Mouse (Mus musculus): Measurements from ENCODE around the gene Dleu7. TPM values are rescaled to one million over a fixed set of nuclear protein-coding genes. Genes with fewer than 3 reads are reported as not detected.

Dleu7 gene
- total and polyA plus RNA-seq, 3 experiments: not detected

GRCm38 (mm10) chr14:62322581-62323344 is 29.9 kb upstream of the Dleu7 start:
- TF ChIP-seq POLR2AphosphoS5 (IDR thresholded peaks at IDR 0.05; ENCODE audit: insufficient replicate concordance, low read depth, low read length): no peak
- TF ChIP-seq CTCF (IDR thresholded peaks at IDR 0.05; ENCODE audit: low read depth, low read length): no peak
- TF ChIP-seq GATA1 (IDR thresholded peaks at IDR 0.05; ENCODE audit: borderline replicate concordance, low read length): no peak
- TF ChIP-seq TAL1 (conservative IDR thresholded peaks at IDR 0.05; ENCODE audit: low read depth, low read length): no peak
- no peak for TF ChIP-seq GATA2 (IDR thresholded peaks at IDR 0.05; ENCODE audit: borderline replicate concordance, low read depth, low read length)
- no peaks in the 10 kb centered on the region for H3K9me3 ChIP-seq (replicated peaks)
- DNase-seq (ENCODE audit: low spot score): no peak
- H3K4me3 ChIP-seq (ENCODE audit: low read depth, low read length): no peak overlapping the region
- H3K4me1 ChIP-seq (ENCODE audit: insufficient read depth, low read depth, low read length): no peaks in the 10 kb centered on the region; the same call in 1 of the 2 replicates
- peaks cover 27% of the 10 kb centered on the region for H3K27me3 ChIP-seq (ENCODE audit: insufficient read depth, low read length)
- no peaks in the 10 kb centered on the region for H3K36me3 ChIP-seq (replicated peaks)
- no peak for ATAC-seq (ENCODE audit: extremely low read depth, insufficient number of reproducible peaks, low FRiP score, poor library complexity, severe bottlenecking)

- DNase-seq (ENCODE audit: low spot score): no peak
- ATAC-seq (ENCODE audit: extremely low read depth, insufficient number of reproducible peaks, low FRiP score, poor library complexity, severe bottlenecking): no peak
- no peak overlapping the region for H3K4me3 ChIP-seq (ENCODE audit: low read depth, low read length)
- peaks cover 15% of the 10 kb centered on the region for H3K27me3 ChIP-seq (ENCODE audit: insufficient read depth, low read length)
- H3K4me1 ChIP-seq (ENCODE audit: insufficient read depth, low read depth, low read length): no peaks in the 10 kb centered on the region
- TF ChIP-seq GATA2 (IDR thresholded peaks at IDR 0.05; ENCODE audit: borderline replicate concordance, low read depth, low read length) (no peak), POLR2AphosphoS5 (IDR thresholded peaks at IDR 0.05; ENCODE audit: insufficient replicate concordance, low read depth, low read length) (no peak), TAL1 (conservative IDR thresholded peaks at IDR 0.05; ENCODE audit: low read depth, low read length) (no peak), GATA1 (IDR thresholded peaks at IDR 0.05; ENCODE audit: borderline replicate concordance, low read length) (no peak), CTCF (IDR thresholded peaks at IDR 0.05; ENCODE audit: low read depth, low read length) (no peak)
- H3K9me3 ChIP-seq (replicated peaks): no peaks in the 10 kb centered on the region
- no peaks in the 10 kb centered on the region for H3K36me3 ChIP-seq (replicated peaks)
Measured at GRCm38 (mm10) chr14:62311672-62312071, 18.8 kb upstream of the Dleu7 start.

GRCm38 (mm10) chr14:62309026-62309425 is 16.2 kb upstream of the Dleu7 start:
- Histone ChIP-seq H3K4me1 (ENCODE audit: insufficient read depth, low read depth, low read length) (no peaks in the 10 kb centered on the region), H3K9me3 (replicated peaks) (no peaks in the 10 kb centered on the region), H3K4me3 (ENCODE audit: low read depth, low read length) (no peak overlapping the region), H3K36me3 (replicated peaks) (no peaks in the 10 kb centered on the region), H3K27me3 (ENCODE audit: insufficient read depth, low read length) (peaks cover 12% of the 10 kb centered on the region; the same call in 1 of the 2 replicates)
- DNase-seq (ENCODE audit: low spot score): no peak
- ATAC-seq (ENCODE audit: extremely low read depth, insufficient number of reproducible peaks, low FRiP score, poor library complexity, severe bottlenecking): no peak
- TF ChIP-seq TAL1 (conservative IDR thresholded peaks at IDR 0.05; ENCODE audit: low read depth, low read length): no peak
- TF ChIP-seq GATA1 (IDR thresholded peaks at IDR 0.05; ENCODE audit: borderline replicate concordance, low read length): no peak
- TF ChIP-seq CTCF (IDR thresholded peaks at IDR 0.05; ENCODE audit: low read depth, low read length): no peak
- TF ChIP-seq POLR2AphosphoS5 (IDR thresholded peaks at IDR 0.05; ENCODE audit: insufficient replicate concordance, low read depth, low read length): no peak

GRCm38 (mm10) chr14:62307555-62307954 is 14.7 kb upstream of the Dleu7 start:
- Histone ChIP-seq H3K4me3 (ENCODE audit: low read depth, low read length) (no peak overlapping the region), H3K4me1 (ENCODE audit: insufficient read depth, low read depth, low read length) (no peaks in the 10 kb centered on the region), H3K9me3 (replicated peaks) (no peaks in the 10 kb centered on the region), H3K27me3 (ENCODE audit: insufficient read depth, low read length) (peaks cover 12% of the 10 kb centered on the region; the same call in 1 of the 2 replicates), H3K36me3 (replicated peaks) (no peaks in the 10 kb centered on the region)
- DNase-seq (ENCODE audit: low spot score) (no peak), ATAC-seq (ENCODE audit: extremely low read depth, insufficient number of reproducible peaks, low FRiP score, poor library complexity, severe bottlenecking) (no peak)
- TF ChIP-seq GATA1 (IDR thresholded peaks at IDR 0.05; ENCODE audit: borderline replicate concordance, low read length): no peak
- no peak for TF ChIP-seq GATA2 (IDR thresholded peaks at IDR 0.05; ENCODE audit: borderline replicate concordance, low read depth, low read length)
- TF ChIP-seq CTCF (IDR thresholded peaks at IDR 0.05; ENCODE audit: low read depth, low read length): no peak
- TF ChIP-seq POLR2AphosphoS5 (IDR thresholded peaks at IDR 0.05; ENCODE audit: insufficient replicate concordance, low read depth, low read length): no peak
- TF ChIP-seq TAL1 (conservative IDR thresholded peaks at IDR 0.05; ENCODE audit: low read depth, low read length): no peak

GRCm38 (mm10) chr14:62300031-62300430 is 7.2 kb upstream of the Dleu7 start:
- DNase-seq (ENCODE audit: low spot score): no peak
- H3K27me3 ChIP-seq (ENCODE audit: insufficient read depth, low read length): peaks cover 8% of the 10 kb centered on the region

GRCm38 (mm10) chr14:62298808-62299207 is 6.0 kb upstream of the Dleu7 start:
- H3K4me3 ChIP-seq (ENCODE audit: low read depth, low read length): no peak overlapping the region
- H3K36me3 ChIP-seq (replicated peaks): no peaks in the 10 kb centered on the region
- no peaks in the 10 kb centered on the region for H3K9me3 ChIP-seq (replicated peaks)
- no peak for TF ChIP-seq GATA1 (IDR thresholded peaks at IDR 0.05; ENCODE audit: borderline replicate concordance, low read length)
- peaks cover 4% of the 10 kb centered on the region for H3K4me1 ChIP-seq (ENCODE audit: insufficient read depth, low read depth, low read length)
- no peak for ATAC-seq (ENCODE audit: extremely low read depth, insufficient number of reproducible peaks, low FRiP score, poor library complexity, severe bottlenecking)
- peaks cover 8% of the 10 kb centered on the region for H3K27me3 ChIP-seq (ENCODE audit: insufficient read depth, low read length)
- no peak for DNase-seq (ENCODE audit: low spot score)

More at GRCm38 (mm10) chr14:62300031-62300430, 7.2 kb upstream of the Dleu7 start:
- no peaks in the 10 kb centered on the region; the same call in 1 of the 2 replicates for H3K4me1 ChIP-seq (ENCODE audit: insufficient read depth, low read depth, low read length)
- H3K4me3 ChIP-seq (ENCODE audit: low read depth, low read length): no peak overlapping the region
- no peaks in the 10 kb centered on the region for H3K36me3 ChIP-seq (replicated peaks)
- H3K9me3 ChIP-seq (replicated peaks): no peaks in the 10 kb centered on the region
- TF ChIP-seq POLR2AphosphoS5 (IDR thresholded peaks at IDR 0.05; ENCODE audit: insufficient replicate concordance, low read depth, low read length) (no peak), TAL1 (conservative IDR thresholded peaks at IDR 0.05; ENCODE audit: low read depth, low read length) (no peak), GATA1 (IDR thresholded peaks at IDR 0.05; ENCODE audit: borderline replicate concordance, low read length) (no peak), CTCF (IDR thresholded peaks at IDR 0.05; ENCODE audit: low read depth, low read length) (no peak), GATA2 (IDR thresholded peaks at IDR 0.05; ENCODE audit: borderline replicate concordance, low read depth, low read length) (no peak)
- no peak for ATAC-seq (ENCODE audit: extremely low read depth, insufficient number of reproducible peaks, low FRiP score, poor library complexity, severe bottlenecking)

Data from G1E (cell line).